Mouse (Mus musculus) liver, embryonic 14.5 days (tissue): ENCODE measurements at regions not wholly inside any gene's neighbourhood (a gene's known extent, or its start where the extent isn't known, plus 50 kb on each side); places are given as distances from the start of the nearest gene placed in this dataset.

Experiments used
- ATAC-seq: fragments of 200-750 bp; cut with Nextera tagmentation; 2 replicates; pipeline ENCODE4 v1.8.0; 2017; ENCODE audit warnings: moderate number of reproducible peaks, mild to moderate bottlenecking, moderate library complexity; ENCODE audit not compliant: insufficient read depth
- DNase-seq, 3 experiments: peaks; one replicate each; pipeline ENCODE4 v3.0.0-alpha.2; 2012 to 2013; ENCODE audit warnings: low read depth in 3 of 3, low spot score in 3 of 3
- H3K27ac ChIP-seq: fragments of 300-500 bp; sonication (generic); 2 replicates; pipeline ENCODE4 v1.5.1; 2014; ENCODE audit warnings: moderate library complexity, mild to moderate bottlenecking, control low read depth, inconsistent platforms
- H3K27me3 ChIP-seq: fragments of 300-500 bp; sonication (generic); 2 replicates; pipeline ENCODE4 v1.6.1; 2014; ENCODE audit warnings: mild to moderate bottlenecking, low read length, moderate library complexity; ENCODE audit not compliant: control insufficient read depth, insufficient read depth
- H3K36me3 ChIP-seq: fragments of 300-500 bp; sonication (generic); replicated peaks from 2 replicates; pipeline ENCODE4 v1.6.1; 2014; ENCODE audit warnings: low read depth; ENCODE audit not compliant: control insufficient read depth, insufficient read depth
- H3K4me1 ChIP-seq, 2 experiments: fragments of 200-500 bp in 1 of 2; fragments of 300-500 bp in 1 of 2; sonication (generic) in 1 of 2; replicated peaks; 2 replicates each; pipeline ENCODE4 v1.6.1; 2012 to 2014; ENCODE audit warnings: antibody characterized with exemption in 1 of 2, inconsistent platforms in 1 of 2, low read length in 1 of 2; ENCODE audit not compliant: control insufficient read depth in 2 of 2, insufficient read depth in 2 of 2
- H3K4me2 ChIP-seq: fragments of 300-500 bp; sonication (generic); 2 replicates; pipeline ENCODE4 v1.6.1; 2014; ENCODE audit warnings: low read depth, mild to moderate bottlenecking, control low read depth, moderate library complexity
- H3K4me3 ChIP-seq, 2 experiments: fragments of 200-500 bp in 1 of 2; fragments of 300-500 bp in 1 of 2; sonication (generic) in 1 of 2; 2 replicates each; pipeline ENCODE4 v1.5.1; 2012 to 2014; ENCODE audit warnings: low read depth in 2 of 2, low read length in 2 of 2, mild to moderate bottlenecking in 2 of 2, control low read depth in 1 of 2, inconsistent platforms in 1 of 2, moderate library complexity in 1 of 2; ENCODE audit not compliant: insufficient read depth in 1 of 2
- H3K9ac ChIP-seq: fragments of 300-500 bp; sonication (generic); replicated peaks from 2 replicates; pipeline ENCODE4 v1.6.1; 2014; ENCODE audit warnings: mild to moderate bottlenecking, control low read depth, moderate library complexity
- H3K9me3 ChIP-seq: fragments of 300-500 bp; sonication (generic); 2 replicates; pipeline ENCODE4 v1.6.1; 2016; ENCODE audit warnings: low read length, mixed read lengths; ENCODE audit not compliant: control insufficient read depth
- CTCF ChIP-seq: IDR thresholded peaks from 2 replicates; pipeline ENCODE4 v1.5.1; 2016; ENCODE audit warnings: antibody characterized with exemption, low read depth, control low read depth
- EP300 ChIP-seq: IDR thresholded peaks from 2 replicates; pipeline ENCODE4 v1.6.1; 2016; ENCODE audit warnings: antibody characterized with exemption, low read depth
- WGBS: fragments of 180-500 bp; shearing (Covaris S2); extraction: QIAGEN DNeasy Blood & Tissue Kit; methylation state at CpG from one replicate; pipeline ENCODE4 v1.1.7; 2014; ENCODE audit not compliant: insufficient replicate concordance; 5-methylcytosine and 5-hydroxymethylcytosine counted together

DNA sequence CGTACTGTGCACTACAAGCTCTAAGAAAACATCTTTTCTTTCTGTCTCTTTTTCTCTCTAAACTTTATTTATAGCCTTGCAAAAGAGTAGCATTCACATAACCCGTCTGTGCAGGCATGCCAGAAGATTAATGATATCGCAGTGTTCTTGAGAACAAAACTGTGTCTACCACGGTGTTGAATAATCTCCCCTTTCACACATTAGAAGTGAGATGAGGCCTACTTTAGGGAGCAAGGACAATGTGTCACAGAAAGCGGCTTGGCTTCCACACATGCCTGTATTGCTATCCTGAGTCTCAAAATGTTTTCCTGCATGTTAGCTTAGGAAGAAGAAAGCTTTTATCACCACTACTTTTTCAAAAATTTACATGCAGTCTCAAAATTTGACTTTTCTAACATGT, 170.1 kb upstream of the Mef2c start:
- Histone ChIP-seq H3K27me3 (no peaks in the 10 kb centered on the region), H3K9me3 (no peaks in the 10 kb centered on the region), H3K9ac (no peak overlapping the region), H3K4me2 (no peak overlapping the region), H3K4me1 (peaks cover 0 to 7% of the 10 kb centered on the region in 2 experiments; a peak in 2 of 4 replicates), H3K27ac (no peak overlapping the region), H3K4me3 (no peak overlapping the region), H3K36me3 (no peaks in the 10 kb centered on the region)
- ATAC-seq (no peak), DNase-seq (no peak)
- 53% methylated on average over 5 of the region's 5 CpGs for WGBS
- TF ChIP-seq EP300 (no peak), CTCF (no peak)

DNA sequence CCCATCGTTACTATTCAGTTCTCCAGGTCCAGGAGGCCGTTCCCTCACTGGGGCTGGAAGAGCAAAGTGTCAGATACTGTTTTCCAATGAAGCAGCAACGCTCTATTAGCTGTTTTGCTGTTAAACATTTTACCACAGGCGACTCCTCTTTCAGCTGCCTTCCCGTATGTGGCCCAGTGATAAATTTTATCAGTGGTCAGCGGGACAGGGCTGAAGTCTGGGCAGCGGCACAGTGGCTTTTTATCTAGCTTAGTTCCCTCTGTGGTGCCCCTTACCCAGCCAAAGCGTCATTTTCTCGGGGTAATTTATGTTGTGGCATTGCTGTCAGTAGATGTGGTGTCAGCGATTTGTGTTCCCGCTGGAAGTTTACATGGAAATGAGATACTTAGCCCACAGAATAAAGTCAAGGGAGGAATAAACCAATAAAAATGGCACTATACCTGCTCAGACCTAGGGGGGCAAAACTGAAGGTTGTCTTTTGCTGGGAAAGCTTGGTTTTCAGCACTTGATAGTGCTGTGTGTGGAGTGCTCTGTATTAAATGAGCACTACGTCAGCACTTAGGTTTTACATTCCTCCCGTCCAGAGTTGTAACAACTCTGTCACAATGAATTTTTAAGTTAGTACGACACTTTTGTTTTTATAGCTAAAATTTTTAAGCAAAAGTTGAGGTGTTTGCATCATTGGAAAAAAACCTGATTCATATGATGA, 159.1 kb upstream of the Mef2c start:
- TF ChIP-seq CTCF, result no peak
- TF ChIP-seq EP300, result peak; percentile 96
- Histone ChIP-seq H3K27ac (peak overlapping the region; percentile 96), H3K36me3 (no peaks in the 10 kb centered on the region), H3K9ac (peak overlapping the region; percentile 66), H3K9me3 (no peaks in the 10 kb centered on the region), H3K27me3 (no peaks in the 10 kb centered on the region), H3K4me3 (peak overlapping the region; percentile 22 to 30), H3K4me2 (peak overlapping the region; percentile 76), H3K4me1 (peaks cover 24 to 31% of the 10 kb centered on the region in 2 experiments)
- WGBS, result 7% methylated on average over 14 of the region's 14 CpGs
- ATAC-seq (peak; percentile 99), DNase-seq (peak; percentile 71 to 80 (median 79))

DNA sequence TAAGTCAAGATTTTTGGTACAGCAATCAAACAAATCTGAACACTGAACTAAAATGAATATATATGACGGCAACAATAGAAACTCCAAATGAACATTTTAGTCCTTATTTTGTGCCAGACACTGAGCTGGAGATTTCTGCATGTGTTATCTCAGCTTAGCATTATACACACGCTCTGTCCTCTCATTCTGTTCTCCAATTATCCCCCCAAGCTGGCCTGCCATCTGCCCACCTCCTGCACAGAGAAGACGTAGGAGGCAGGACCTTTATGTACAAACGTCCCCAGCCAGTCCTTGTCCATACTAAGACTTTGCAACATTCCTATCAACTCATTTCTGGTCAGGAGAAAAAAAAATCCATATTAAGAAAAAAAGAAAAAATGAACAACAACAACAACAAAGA, 148.5 kb upstream of the Mef2c start:
- H3K9ac ChIP-seq, result no peak overlapping the region; the same call in 1 of the 2 replicates
- no peaks in the 10 kb centered on the region for H3K27me3 ChIP-seq
- no peak overlapping the region for H3K4me2 ChIP-seq
- H3K27ac ChIP-seq, result no peak overlapping the region
- no peak overlapping the region for H3K4me3 ChIP-seq
- no peaks in the 10 kb centered on the region for H3K9me3 ChIP-seq
- H3K4me1 ChIP-seq, result peaks cover 0 to 3% of the 10 kb centered on the region in 2 experiments; a peak in 2 of 4 replicates
- no peaks in the 10 kb centered on the region for H3K36me3 ChIP-seq
- DNase-seq (no peak), ATAC-seq (no peak)
- 46% methylated on average over 4 of the region's 4 CpGs for WGBS
- TF ChIP-seq CTCF (no peak), EP300 (no peak)

DNA sequence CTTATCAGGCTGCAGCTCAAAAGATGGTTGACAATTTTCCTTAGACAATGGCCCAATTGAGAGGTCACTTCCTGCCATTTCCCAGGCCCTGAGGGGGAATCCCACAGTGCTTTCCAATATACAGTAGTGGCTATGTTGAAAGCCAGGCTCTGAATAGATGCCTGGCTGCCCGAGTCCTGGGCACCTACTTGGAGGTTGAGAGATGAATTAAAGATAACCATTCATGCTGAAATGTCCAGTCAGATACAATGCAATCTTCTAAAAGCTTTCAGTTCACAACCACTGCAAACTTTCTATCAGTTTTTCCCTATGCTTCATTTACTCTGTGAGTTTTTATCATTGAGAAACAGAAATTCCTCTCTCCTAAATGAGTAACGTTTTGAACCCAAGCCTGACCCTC, 143.3 kb upstream of the Mef2c start:
- Histone ChIP-seq H3K4me2 (no peak overlapping the region), H3K36me3 (no peaks in the 10 kb centered on the region), H3K4me1 (peaks cover 0 to 8% of the 10 kb centered on the region in 2 experiments; a peak in 2 of 4 replicates), H3K27ac (no peak overlapping the region), H3K9me3 (no peaks in the 10 kb centered on the region), H3K4me3 (no peak overlapping the region), H3K27me3 (no peaks in the 10 kb centered on the region), H3K9ac (no peak overlapping the region)
- ATAC-seq (peak; percentile 29; the same call in 1 of the 2 replicates), DNase-seq (no peak)
- no peak for TF ChIP-seq EP300
- TF ChIP-seq CTCF, result no peak
- WGBS, result 20% methylated on average over 2 of the region's 2 CpGs

DNA sequence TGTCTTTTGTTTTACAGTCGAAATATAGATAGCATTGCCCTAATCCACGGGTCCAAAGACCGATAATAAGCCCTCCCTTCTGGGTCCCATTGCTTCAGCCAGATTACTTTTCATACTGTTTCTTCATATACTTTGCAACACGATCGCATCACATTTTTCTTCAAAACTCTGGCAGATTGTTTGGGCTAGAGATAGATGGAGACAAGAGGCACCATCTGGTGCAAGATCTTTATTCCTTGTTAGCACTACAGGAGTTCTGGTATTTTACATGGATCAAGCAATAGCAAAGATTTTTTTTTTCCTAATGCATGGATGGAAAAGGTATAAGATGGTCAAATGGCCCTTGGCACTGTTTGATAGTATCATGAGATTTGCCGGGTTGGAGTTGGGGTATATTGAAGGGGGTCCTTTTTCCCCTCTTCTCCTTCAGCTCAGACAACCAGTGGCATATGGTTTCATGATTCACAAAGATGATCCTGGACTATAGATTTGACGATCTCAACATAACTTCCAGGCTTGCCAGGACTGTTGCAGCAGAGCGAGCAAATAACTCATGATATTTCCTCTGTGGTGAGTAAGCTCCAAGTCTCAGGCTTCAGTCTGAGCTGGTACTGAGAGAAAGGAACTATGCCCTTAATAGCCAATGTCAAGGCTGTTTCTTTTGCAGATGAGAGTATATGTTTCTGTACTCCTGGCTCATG, 127.6 kb upstream of the Mef2c start:
- DNase-seq (no peak), ATAC-seq (no peak)
- Histone ChIP-seq H3K27me3 (no peaks in the 10 kb centered on the region), H3K4me2 (no peak overlapping the region), H3K9me3 (no peaks in the 10 kb centered on the region), H3K9ac (no peak overlapping the region), H3K27ac (no peak overlapping the region), H3K4me3 (no peak overlapping the region), H3K4me1 (peaks cover 0 to 3% of the 10 kb centered on the region in 2 experiments; a peak in 2 of 4 replicates), H3K36me3 (no peaks in the 10 kb centered on the region)
- TF ChIP-seq EP300 (no peak), CTCF (no peak)
- 74% methylated on average over 8 of the region's 8 CpGs for WGBS
